Mouse (Mus musculus): ENCODE measurements at regions not wholly inside any gene's neighbourhood (a gene's known extent, or its start where the extent isn't known, plus 50 kb on each side); places are given as distances from the start of the nearest gene placed in this dataset.

DNA sequence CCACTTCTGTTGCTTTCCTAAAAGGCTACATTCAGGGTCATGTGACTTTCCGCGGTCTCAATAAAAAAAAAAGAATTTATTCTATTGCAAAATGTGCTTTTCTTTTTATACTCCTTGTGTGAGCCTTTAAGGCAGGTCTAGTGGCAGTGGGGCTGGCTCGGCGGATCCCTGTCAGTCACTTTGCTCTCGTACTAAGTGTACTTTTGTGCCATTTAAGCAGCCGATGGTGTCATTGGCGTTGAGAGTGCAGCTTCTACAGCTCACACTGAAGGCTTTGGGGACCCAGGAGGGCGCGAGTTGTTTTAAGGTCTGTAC, 313.1 kb downstream of the Mtx2 start:
- TF ChIP-seq CTCF (IDR thresholded peaks at IDR 0.05; ENCODE audit: insufficient read depth, low read length): no peak
- no peak for TF ChIP-seq POLR2A (IDR thresholded peaks at IDR 0.05; ENCODE audit: borderline replicate concordance, extremely low read depth, low read depth, low read length)
